Mouse (Mus musculus): ENCODE data around the gene Ttc9.

The Ttc9 gene

DNA sequence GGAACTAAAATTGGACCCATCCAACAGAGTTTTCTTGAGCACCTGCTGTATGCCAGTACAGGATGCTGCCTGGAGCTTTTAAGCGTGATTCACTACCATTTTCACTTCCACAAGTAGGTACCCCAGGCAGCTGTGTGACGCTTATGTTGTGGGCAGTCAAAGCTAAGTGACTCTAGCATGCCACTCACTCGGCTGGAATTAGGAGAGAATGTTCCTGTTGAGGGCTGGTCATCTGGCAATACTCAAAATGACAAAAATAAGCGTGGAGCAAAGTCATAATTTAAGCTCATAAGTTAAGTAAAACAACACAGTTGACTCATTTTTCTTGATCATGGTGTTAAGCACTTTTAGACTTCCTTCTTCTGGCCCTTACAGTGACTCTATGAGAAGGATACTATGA lies 31.0 kb downstream of the Ttc9 start:
- DNase-seq = no peak

DNA sequence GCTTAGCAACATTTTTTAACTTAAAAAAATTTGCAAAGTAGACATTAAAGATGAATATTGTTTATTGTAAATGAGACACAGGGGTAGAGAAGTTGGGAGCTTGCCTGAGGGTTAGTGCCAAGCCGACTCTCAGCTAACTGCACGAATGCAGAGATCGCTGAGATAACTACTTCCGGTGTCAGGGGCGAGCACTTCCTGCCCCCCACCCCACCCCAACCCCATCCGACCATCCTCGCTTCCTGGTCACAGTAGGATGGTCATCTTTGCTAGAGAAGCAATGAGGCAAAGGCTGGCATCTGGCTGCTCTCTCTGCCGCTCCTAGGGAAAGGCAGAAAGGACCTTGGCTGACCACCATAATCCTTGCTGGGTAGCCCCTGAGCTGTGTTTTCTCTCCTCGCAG lies 32.1 kb downstream of the Ttc9 start:
- DNase-seq = no peak

DNA sequence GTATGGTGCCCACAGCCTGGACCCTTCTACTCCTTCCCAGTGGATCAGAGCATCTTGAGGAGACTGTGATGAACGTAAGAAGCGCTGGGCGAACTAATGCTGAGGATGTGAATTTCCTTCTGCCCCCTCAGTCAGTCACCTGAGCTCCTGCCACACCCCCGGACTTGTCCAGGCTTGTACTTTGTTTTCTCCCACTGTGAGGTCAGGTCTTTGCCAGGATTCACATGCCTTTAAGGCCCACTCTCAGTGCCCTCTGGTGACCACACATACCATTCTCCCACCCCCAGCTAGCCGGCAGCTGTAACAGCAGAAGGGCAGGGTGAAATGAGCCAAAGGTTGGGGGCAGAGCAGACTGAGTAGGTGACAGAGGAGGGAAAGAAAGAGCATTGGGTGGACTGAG lies 32.9 kb downstream of the Ttc9 start:
- DNase-seq = no peak

DNA sequence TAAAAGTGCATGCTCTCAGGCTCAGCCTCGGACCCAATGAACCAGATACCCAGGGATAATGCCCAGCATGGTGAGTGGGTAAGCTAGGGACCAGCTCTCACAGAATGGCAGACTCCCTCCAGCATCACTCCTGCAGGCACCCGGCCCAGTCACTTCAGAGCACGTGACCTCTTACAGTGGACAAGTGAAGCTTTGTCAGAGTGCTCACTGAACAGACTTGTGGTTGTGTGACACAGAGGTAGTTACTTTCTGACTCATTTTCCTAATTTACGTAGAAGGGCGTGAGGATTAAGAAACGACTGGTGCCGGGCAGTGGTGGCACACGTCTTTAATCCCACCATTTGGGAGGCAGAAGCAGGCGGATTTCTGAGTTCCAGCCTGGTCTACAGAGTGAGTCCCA lies 37.4 kb downstream of the Ttc9 start:
- no peak for DNase-seq

DNA sequence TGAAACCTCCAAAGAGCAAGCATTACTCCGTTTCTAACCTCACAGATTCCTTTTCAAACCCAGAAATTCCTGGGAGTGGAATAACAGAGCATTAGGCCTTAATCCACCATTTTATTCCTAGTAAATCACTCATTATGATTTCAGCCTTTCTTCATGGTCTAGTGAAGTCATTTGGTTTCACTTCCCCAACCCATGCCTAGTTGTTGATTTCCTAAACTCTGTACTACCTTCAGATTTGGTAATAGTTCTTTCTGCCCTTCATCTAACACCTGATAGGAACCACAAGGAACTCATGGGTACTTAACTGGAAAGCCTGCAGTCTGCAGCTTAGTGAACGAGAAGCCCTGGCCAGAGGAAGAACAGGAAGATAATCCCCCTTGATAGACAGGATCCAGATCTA lies 44.5 kb downstream of the Ttc9 start:
- no peak for DNase-seq

DNA sequence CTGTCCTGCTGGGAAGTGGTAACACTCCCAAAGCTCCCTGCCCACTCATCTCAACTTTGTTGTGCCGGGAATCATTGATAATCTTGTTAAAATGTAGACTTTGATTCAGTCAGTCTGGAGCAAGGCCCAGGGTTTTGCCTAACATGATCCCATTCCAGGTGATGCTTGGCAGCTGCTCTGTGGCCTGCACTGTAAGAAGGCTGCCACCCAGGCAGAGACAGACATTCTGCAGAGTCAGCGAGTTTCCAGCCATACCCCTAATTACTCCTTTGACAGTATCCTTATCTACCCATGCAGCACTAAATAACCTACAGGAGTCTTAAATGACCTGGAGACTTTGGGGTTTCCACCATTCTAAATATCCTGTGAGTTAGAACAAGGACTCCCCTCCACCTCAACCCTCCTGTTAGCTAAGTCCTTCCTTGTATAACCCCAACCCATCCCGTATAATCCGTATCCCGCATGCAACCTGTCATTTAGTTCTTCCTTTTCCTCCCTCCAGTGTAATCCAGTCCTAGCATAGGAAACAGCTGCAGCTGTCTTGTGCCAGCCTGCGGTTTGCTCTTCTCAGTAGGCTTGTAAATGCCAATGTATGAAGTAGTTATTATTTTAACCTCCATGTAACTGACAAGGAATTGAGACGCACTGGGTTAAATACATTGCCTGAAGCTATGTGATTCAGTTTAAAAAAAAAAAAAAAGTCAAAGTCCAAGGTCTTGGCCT lies 48.9 kb downstream of the Ttc9 start:
- no peak for DNase-seq

DNA sequence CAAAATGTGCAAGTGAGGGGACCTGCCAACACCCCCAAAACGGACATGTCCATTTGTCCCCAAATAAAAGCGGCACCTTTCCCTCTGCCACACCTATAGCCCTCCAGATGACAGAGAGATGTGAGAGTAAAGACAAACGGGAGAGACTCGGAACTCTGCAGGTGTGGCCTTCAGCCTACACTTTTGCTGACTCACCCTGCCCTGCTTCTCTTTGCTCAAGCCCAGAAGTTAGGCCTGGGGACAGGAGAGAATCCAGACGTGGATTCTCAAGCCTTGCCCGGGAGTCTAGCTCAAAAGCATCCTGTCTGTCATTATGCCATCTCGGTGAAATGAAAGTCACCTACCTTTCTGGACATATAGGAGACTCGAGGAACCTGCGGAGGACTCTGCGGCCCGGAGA lies 52.3 kb downstream of the Ttc9 start:
- no peak for DNase-seq

DNA sequence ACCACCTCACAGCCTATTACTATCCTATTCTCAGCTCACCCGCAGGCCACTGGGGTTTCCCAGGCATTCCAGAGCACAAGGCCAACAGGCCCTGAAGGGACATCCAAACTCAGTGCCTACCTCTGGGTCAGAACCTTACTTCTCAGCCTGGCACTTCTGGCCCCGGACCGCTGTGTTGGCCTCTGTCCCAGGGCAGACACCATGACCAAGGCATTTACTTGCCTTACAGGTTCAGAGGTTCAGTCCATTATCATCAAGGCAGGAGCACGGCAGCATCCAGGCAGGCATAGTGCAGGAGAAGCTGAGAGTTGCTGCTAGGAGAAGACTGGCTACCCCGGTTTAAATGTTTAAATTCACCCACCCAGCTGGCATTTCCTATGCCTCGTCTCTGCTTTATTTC lies 53.0 kb downstream of the Ttc9 start:
- DNase-seq = no peak

DNA sequence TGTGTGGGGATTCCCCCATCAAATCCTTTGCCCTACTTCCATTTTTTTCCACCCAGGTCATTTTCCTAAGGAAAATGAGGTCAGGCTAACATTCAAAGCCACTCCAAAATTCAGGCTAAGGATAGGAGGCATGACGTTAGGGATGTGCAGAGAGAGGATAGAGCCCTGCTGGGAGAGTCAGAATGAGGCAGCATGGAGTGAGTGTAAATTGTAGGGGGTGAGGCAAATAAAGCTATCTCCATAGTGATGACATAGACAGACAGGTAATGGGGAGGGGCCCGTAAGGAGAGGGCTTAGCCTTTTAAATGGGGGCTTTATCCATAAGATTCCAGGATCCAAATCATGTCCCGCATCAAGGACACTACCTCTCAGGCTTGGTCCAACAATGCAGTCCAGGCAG lies 54.9 kb downstream of the Ttc9 start:
- no peak for DNase-seq

DNA sequence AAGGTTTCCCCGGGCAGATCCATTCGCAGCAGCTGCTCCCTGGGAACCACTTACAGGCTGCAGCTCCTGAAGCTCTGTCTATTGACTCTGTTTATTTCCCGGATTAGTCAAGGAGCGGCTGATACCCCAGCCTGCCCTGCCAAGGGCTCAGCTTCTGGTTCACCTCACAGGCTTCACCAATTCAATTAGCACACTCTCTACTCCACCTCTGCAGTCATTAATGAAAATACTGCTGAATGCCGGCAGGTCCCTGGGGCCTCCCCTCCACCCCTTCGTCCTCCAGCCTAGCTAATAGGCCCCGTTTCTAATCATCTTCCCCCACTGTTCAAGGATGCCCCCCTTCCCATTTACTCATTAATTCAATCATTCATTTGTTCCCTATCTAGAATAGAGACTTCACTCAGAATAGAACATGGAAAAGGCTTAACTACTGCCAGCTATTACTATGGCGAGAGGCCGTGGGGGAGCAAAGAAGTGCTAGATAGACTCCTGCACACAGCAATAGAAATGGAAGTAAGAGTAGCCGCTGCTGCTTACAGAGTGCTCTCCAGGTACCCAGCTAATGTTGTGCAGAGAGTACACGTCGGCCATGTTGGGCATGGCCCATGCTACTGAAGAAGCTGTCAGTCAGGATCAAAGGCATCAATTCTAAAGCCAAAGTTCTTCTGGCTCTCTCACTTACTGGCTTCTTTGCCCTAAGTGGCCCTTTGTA lies 55.5 kb downstream of the Ttc9 start:
- DNase-seq = no peak

DNA sequence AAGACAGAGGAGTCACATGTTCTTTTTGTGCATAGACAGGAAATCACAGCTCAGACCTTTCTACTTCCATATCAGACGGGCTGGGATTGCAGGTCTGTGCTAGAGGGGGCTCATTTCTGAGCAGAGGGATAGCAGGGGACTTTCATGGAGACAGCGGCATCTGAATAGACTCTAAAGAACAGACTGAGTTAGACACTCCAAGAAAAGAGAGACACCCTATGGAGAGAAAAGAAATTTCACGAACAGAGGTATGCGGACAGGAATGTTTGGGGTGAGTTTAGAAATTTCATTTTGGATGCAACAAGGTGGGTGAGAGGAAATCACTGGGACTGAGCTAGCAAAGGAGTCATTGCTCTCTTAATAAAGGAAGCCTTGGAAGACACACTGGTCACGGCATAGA lies 56.8 kb downstream of the Ttc9 start:
- DNase-seq = no peak

DNA sequence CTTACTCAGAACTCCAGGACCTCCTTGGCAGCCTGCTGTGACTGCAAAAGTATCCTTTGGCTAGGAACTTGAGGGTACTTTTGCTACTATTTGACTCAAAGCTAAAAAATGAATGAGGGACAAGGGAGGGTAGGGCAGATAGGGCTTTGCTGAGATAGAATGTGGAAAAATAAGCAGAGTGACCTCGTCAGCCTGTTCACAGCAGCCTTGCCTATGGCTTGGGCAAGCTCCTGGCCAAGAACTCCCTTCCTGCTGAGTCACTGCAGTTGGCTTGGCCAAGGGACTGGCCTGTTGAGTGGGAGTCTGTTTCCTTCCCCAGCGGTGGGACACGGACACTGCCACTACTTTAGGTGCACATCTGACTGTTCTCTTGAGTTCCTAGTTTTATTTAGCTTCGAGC lies 57.5 kb downstream of the Ttc9 start:
- DNase-seq = peak in 1 of 2 experiments; percentile 45

DNA sequence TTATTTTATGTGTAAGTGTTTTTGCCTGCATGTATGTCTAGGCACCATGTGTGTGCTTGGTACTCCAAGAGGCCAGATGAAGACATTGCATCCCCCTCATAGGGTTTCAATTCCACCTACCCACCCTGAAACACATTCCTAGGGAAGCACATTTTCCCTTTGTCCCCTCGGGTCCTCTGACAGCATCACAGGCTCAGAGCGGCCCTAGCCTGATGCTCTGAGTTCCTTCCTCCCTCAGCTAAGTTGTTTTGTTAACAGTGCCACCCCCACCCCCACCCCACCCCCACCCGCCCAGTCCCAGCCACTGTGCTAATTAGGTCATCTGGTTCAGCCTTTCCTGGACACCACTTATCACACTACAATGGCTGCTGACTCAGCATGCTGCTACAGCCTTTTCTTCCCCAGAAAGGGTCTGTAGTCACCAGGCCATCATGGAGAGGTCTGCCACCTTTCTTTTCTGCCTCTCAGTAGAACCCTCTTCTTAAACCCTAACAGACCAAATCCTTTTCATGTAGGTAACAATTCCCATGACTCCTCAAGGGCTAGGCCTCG lies 58.5 kb downstream of the Ttc9 start:
- no peak for DNase-seq

DNA sequence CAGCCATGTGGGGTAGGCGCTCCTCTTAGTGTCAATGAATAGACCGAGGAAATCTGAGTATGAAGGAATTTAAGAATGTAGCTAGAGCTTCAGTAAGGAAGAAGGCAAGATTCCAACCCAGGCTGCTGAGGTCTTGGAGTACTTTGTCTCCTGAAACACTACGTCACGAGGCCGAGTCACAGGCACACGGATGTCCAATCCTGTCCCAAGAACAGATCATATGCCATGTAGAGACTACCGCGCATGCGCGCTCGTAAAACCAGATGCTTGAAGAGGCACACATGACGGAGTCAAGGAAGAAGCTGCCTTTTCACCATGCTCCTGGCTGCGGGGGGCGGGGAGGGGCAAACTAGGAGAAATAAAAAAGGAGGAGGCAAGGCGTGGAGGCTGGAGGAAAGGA lies 59.1 kb downstream of the Ttc9 start:
- DNase-seq = no peak

DNA sequence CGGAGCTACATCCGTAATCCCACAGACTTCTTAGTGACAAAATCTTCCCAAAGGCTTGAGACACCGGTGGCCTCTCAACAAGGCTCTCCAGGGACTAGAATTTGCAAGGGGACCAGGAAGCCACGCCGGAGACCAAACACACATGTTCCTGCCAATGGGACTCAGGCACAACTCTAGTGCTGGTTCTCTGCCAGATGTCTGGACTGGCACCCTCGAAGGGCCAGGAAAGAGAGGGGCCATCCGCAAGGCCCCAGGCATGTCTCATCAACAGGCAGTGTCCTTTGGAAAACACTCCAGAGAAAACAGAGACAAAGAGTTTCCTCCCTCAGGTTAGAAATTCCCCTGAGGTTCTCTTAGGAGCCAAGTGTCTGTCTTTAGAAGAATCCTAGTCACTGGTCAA lies 59.7 kb downstream of the Ttc9 start:
- DNase-seq = peak; percentile 36 to 71

DNA sequence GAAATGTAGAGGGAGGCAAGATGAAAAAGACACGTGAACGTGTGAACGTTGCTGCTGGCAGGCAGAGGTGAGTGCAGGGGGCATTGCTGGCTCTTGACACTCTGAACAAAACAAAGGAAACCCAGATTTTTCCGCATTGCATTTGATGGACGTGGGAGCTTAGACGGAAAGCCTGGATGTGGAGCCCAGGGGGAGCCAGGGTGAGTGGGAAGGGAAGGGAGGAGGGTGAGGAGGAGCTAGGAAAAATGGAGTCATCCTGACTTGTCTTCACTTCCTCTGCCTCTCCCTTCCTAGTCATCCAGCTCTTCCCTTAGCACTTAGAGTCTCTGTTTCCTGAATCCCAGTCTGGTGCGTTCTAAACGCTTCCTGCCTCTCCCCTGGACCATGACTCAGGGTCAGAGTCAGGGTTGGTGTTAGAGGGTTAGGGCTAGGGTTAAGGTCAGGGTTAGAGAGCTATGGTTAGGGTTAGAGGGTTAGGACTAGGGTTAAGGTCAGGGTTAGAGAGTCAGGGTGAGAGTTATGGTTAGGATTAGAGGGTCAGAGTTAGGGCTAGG lies 60.2 kb downstream of the Ttc9 start:
- peak; percentile 22 to 59 for DNase-seq

DNA sequence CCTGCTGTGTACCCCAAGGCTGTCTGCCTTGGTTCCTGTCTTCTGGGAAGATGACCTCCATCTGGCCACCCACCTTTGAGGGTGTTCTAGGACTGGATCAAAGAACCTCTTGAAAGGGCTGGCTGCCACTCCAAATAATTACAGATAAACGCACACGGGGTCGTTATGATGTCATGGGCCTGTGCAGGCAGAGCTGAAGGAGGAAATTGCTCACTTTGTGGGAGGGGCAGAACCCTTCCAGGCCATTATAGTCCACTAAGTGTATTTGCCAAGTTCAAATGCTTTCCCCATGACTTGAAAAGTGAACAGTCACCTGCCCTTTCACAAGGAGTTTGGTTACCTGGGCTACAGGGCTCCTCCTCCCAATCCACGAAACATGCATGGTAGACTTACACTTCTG lies 67.0 kb downstream of the Ttc9 start:
- no peak for DNase-seq

DNA sequence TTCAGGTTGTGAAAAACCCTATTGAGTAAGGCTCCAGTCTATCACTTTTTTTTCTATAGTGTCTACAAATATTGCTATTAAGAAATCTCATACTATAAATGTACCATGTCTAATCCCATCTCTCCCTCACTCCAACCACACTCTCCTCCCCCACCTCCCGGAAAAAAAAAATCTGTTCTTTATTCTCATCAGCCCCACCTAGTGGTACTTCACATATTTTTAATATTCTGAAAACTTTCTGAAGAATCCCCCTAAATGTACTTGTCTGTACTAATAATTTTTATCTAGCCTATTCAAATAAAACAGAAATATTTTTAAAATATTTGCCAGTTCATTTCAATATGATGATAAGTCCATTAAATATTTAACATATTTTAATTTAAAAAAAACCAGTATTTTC lies 71.9 kb downstream of the Ttc9 start:
- no peak for DNase-seq

DNA sequence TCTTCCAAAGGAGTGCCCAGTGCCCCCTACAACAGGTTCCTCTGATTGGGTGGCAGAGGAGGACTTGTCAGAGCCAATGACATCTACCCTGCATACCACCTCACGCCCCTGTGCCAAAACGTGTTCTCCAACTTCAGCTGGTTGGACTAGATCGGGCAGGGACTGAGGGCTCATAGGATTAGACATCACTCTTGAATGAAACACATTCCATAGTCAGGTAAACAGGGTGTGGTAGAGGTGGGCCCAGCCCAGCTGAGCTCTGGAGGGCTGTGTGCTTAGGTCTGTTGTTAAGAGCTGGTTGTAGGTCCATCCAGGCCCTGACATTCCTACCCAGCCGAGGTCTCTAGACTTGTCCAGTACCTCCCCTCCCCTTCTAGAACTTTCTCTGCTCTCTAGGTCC lies 81.6 kb downstream of the Ttc9 start:
- DNase-seq = no peak
